Mouse (Mus musculus): ENCODE data around the gene Oasl2.
"Not testable (repeated sequence)": the region's sequence is repeated elsewhere in the genome, so short reads cannot be mapped to it uniquely, and the experiment has no call there.

Gene Oasl2

DNA sequence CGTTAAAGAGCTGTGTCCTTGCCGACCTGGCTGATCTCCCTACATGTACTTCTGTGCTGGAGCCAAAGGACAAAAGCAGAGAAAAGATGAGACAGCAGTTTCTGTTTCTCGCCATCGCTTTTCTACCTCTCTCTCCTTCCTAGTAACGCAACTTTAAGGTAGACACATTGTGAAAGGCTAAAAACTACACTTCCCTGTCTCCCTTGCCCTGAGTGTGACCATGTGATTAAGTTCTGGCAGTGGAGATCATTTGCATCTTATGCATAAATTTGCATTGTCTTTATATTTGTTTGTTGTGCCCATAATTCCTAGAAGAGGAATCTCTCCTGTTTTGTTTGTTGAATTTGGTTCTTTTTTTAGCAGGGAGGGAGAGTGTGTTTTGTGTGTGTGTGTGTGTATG, 19.1 kb downstream of the Oasl2 start:
- DNase-seq (ENCODE audit: low spot score) = no peak

DNA sequence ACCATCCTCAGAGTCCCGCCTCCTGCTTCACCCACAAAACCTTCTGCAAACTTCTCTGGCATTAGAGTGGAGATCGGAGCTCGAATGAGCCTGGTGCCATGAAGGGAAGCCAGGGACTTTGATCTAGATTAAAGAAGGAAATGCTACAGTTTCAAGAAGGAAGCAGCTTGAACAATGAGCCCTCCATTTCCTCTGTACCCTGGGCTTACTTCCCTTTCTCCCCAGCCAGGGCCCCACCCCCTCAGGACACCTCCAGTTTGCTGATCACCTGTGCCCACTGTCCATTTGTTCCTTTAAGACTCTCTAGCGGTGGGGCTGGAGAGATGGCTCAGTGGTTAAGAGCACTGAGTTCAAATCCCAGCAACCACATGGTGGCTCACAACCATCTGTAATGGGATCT, 20.0 kb downstream of the Oasl2 start:
- DNase-seq (ENCODE audit: low spot score) = no peak

DNA sequence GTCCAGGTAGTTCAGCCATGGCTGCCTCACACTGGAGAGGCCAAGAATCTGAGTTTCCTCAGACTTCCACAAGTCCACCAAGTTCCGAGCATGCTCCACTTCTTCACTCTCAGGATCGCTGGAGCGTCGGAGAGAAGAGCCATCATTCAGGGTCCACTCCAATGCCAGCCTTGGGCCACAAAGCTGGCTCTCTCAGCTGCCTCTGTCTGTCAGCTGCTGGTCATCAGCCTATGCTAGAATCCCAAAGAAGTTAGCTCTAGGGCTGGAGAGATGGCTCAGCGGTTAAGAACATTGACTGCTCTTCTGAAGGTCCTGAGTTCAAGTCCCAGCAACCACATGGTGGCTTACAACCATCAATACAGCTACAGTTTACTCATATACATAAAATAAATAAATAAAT, 20.6 kb downstream of the Oasl2 start:
- DNase-seq (ENCODE audit: low spot score) = not testable (repeated sequence)

DNA sequence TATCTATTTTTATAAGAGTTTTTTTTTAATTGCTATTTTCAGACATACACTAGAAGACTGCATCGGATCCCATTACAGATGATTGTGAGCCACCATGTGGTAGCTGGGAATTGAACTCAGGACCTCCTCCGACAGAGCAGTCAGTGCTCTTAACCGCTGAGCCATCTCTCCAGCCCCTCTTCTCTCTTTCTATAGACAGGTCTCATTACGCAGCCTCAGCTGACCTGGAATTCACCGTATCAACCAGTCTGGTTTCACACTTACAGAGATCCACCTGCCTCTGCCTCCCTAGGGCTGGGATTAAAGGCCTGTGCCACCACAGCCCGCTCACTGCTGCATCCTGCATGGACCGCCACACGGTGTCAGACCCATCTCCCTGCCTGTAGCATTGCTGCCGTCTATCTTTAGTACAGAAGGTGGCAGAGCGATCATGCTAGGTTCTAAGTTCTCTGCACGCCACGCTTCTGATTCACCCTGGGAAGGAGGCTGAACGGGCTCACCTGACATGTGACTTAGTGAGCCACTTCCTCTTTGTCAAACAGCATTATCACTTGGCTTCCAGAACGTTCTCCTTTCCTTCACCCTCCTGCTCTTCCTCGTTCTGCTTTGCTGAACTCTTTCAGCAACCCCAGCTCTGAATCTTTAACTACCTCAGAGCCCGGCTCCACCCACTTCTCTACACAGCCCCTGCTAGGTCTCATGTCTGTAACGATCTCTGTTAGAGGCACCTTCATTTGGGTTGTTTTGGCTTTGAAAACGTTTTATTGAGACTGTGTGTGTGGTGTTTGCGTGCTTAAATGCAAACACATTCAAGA, 25.0 kb downstream of the Oasl2 start:
- DNase-seq (ENCODE audit: low spot score) = no peak

DNA sequence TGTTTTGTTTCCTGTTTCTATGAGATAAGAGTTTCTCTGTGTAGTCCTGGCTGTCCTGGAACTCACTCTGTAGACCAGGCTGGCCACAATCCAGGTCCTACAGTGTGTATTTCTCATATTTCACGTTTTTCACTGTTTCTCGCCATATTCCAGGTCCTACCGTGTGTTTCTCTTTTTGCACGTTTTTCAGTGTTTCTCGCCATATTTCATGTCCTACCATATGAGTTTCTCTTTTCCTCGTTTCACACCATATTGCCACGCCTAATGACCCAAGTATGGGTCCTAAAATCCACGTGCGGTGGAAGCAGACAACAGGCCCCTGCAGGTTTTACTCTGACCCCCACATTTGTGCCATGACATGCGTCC, 25.6 kb downstream of the Oasl2 start:
- DNase-seq (ENCODE audit: low spot score) = no peak

DNA sequence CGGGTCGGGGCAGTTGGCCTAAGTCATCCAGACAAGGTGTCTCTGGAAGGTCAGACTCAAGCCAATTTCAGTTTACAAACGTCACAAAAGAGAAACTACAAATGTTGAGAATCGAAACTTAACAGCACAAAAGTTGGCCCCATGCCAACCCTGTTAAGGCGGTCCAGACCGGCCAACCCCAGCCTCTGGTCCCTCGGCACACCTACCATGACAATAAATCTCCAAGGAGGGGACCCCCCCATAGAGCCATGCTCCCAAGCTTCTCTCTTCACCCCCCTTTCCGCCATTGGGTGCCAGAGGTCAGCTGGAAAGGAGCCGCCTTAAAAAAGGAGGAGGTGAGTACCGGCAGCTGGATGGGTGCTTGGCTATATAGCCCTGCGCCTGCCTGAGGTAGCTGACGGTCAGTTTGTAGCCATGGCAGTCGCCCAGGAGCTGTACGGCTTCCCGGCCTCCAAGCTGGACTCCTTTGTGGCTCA, 26.3 kb downstream of the Oasl2 start, which contains the start of gene Oasl1:
Gene Oasl1, plus strand, starts transcription at position 243 of the 476 bp plus-strand sequence.
- DNase-seq (ENCODE audit: low spot score) = no peak

DNA sequence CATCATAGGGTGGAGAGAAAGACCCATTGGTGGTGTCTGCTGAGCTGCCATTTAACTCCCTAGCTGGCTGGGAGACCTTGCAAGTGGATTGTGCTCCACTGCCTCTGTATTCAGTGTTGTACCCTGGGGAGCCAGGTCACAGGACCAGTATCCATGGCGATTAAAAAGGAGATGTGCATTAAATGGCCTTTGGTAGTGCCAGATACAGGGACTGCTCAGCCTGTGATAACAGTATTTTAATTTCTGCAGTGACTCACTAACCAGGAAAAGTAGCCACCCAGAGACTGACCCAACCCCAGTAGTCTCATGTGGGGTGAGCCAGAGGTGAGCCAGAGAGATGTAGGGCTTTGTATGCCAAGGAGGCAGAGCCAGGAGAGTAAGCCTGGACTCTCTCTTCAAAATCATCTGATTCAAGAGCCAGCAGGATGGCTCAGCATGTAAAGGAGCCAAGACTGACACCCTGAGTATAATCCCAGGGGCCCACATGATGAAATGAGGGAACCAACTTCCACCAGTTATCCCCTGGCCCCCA, 29.5 kb downstream of the Oasl2 start:
- no peak for DNase-seq (ENCODE audit: low spot score)

DNA sequence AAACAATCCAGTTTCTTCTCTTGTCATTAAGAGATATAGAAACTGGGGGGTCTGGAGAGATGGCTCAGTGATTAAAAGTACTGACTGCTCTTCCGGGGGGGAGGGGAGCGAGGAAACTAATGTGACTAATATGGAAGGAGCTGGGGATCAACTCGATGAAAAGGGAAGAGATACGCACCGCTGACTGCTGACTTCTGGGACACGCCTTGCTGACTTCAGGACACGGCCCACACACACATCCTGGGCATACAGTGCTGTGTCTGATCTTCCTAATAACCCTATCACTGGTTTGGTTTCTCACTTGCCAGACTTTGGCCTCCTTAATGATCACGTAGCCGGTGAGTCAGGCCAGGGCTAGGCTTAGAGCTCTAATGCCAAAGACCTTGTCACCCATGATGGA, 30.0 kb downstream of the Oasl2 start:
- DNase-seq (ENCODE audit: low spot score) = no peak

DNA sequence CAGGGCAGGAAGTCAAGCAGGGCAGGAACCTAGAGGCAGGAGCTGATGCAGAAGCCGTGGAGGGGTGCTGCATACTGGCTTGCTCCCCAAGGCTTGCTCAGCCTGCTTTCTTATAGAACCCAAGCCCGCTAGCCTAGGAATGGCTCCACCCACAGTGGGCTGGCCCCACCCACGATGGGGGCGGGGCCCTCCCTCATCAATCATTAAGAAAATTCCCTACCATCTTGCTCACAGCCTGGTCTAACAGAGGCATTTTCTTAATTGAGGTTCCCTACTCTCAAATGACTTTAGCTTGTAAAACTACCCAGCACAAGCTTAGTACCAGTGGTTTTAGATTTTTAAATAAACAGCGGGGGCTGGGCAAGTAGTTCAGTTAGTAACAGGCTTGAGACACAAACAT, 34.9 kb downstream of the Oasl2 start:
- DNase-seq (ENCODE audit: low spot score) = no peak

DNA sequence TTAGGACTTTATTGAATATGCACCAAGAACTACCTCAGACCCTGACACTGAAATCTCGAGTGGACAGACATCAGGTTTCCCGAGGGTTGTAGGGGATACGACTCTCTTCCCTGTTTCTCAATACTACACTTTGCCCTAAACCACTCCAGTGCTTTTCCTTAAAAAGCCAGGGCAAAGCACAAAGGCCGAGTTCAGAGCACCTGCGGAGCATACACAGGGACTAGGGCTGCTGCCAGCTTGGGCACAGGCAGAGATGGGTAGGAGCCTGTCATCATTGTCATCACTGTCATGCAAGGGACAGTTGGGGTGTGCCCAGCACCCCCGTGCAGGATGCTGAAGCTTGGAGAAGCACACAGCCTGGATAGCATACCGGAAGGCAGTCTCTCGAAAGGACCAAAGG, 36.5 kb downstream of the Oasl2 start:
- no peak for DNase-seq (ENCODE audit: low spot score)

DNA sequence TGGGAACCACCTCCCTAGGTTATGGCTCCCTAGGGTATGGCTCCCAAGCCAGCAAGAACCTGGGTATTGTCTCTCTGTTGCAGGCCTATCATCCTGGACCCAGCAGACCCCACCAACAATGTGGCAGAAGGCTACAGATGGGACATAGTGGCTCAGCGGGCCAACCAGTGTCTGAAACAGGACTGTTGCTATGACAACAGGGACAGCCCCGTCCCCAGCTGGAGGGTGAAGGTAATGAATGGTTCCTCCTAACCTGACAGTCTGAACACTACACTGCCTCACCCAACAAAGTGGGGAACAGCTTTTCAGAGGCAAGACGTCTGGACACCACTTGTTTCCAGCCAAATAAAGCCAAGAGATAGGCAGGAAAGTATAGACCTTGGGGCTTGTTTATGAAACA, 39.1 kb downstream of the Oasl2 start:
- DNase-seq (ENCODE audit: low spot score) = no peak

DNA sequence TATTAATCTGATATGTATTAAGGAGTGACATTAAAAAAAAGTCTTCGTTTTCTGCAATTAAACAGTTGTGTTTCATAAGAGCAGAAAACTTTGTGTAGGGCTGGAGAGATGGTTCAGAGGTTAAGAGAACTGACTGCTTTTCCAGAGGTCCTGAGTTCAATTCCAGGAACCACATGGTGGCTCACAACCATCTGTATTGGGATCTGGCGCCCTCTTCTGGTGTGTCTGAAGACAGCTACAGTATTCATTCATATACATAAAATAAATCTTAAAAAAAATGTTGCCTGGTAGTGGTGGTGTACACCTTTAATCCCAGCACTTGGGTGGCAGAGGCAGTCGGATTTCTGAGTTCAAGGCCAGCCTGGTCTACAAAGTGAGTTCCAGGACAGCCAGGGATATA, 44.4 kb downstream of the Oasl2 start:
- not testable (repeated sequence) for DNase-seq (ENCODE audit: low spot score)

DNA sequence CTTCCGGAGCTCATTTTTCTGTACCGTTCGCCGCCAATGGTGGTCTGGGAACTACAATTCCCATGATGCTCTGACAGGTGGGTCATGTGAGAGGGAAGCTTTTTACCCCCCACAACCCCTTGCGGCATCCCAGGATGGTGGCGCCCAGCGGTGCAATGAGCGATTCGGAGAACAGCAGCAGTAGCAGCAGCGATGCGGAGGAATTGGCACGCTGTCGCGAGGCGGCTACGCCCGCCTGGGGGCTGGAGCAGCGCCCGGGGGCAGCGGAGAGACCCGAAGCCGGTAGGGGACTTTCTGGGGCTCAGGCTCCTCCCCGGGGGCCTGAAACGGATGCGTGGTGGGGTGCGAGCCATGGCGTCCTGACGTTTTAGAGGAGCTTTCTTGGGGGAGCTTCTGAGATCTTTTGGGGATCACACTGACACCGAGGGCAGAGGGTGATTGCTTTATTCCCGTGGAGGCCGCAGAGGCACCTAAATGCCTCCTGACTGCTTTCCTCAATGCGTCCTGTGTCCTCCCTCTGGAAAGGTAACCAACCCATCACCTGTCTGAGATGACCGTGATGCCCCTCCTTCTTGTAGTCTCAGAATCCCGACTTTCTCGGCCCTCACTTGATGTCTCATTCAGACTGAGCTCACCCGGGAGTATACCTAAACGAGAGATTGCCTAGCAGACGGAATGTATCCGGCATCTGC, 45.5 kb downstream of the Oasl2 start, which contains the start of gene 2210016L21Rik:
Gene 2210016L21Rik, plus strand, starts transcription at position 85 of the 692 bp plus-strand sequence.
- DNase-seq (ENCODE audit: low spot score) = peak; percentile 78

DNA sequence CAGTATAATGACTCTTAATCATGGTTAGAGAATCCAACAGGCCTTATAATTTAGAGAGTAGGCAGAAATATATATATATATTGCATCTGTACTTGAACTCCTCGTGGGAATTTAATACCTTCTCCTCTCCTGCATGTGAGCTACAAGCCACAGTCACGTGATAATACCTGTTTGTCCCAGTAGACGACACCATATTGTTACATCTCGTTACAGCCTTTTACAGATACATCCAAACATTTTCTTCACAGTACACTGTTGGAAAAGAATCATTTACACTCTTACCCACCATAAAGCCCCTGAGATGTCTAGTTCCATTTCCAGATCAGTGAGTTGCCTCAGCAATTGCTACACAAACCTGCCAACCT, 46.0 kb downstream of the Oasl2 start:
- DNase-seq (ENCODE audit: low spot score) = no peak

DNA sequence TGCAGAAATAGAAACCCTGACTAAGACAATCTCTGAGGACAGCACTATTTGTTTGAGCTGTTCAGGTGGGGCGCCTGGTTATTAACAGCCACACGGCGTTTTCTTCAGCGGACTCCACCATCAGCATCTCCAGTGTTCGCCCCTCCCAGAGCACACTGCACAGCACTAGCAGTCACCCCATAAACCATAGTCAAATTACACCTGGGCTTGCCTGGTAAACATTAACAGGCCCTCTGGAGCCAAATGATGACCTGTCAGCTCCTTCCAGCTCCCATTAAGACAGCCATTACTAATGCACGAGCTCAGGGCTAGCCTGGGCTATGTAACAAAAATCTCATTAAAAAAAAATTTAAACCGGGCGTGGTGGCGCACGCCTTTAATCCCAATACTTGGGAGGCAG, 48.3 kb downstream of the Oasl2 start:
- DNase-seq (ENCODE audit: low spot score) = no peak

DNA sequence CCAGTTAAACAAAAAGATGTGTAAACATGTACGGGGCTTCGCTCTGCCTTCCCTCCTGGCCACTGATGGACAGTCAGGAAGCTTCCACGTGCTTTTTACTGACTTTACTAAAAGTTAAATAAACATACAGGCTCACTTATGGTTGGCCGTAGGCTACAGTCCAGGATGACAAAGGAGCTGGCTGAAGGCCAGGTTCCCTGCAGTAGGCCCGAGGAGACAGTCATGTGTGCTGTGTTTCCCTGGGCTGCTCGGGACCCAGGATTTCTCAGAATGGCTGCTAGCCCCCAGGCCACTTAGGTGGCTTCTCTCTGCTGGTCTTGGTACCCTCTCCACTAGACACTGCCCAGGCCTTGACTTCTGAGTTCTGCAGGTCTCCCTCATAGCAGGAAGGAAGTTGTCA, 52.2 kb downstream of the Oasl2 start:
- no peak for DNase-seq (ENCODE audit: low spot score)

DNA sequence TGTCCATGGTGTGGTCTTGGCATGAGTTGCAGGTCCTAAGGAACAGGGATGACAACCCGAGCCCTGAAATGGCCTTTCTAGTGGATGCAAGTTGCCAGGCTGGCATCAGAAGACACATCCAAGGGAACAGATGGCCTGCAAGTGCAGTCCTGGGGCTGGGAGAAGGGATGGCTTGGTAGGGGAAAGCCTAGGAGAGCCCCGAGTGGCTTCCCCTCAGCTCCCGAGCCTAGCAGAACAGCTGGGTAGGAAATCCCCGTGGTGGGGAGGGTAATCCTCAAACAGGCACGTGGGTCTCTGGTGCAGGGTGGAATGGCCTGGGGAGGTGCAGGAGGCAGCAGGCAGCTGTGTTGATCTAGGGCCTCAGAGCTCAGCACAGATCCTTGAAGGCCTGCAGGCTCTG, 52.6 kb downstream of the Oasl2 start:
- no peak for DNase-seq (ENCODE audit: low spot score)

DNA sequence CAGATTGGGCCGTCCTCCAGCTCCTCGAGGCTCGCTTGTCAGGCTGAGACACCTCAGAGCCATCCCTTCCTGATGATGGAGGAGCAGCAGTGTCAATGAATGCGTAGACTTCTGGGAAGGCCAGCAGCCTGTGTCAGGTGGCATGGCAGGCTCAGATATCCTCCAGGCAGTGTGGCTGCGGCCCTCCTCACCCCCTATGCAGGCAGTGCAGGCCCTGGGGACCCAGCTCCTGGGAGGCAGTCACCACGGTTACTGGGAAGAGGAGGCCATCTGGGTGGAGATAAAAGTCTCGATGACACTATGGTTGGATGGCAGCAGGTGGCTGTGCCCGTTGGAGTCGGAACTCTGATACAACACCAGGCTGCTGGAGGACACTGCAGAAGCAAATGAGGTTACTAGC, 53.1 kb downstream of the Oasl2 start:
- DNase-seq (ENCODE audit: low spot score) = no peak

DNA sequence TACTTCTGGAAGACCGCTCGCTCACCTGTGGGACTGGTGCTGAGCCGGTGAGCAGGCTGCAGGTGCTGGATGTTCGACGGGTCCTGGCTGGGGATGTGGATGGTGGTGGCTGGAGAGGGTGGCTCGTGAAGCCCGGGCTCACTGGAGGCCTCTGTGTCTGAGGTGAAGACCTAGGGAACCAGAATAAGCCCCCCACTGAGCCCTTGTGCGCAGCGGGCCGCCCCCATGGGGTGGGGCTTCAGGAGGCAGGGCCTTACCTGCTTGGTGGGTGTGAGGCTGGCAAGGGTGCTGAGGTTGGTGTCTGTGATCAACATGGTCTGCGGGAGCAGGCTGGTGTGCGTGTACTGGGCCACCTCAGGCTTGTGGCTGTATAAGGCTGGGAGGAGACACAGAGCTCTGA, 53.9 kb downstream of the Oasl2 start:
- no peak for DNase-seq (ENCODE audit: low spot score)

DNA sequence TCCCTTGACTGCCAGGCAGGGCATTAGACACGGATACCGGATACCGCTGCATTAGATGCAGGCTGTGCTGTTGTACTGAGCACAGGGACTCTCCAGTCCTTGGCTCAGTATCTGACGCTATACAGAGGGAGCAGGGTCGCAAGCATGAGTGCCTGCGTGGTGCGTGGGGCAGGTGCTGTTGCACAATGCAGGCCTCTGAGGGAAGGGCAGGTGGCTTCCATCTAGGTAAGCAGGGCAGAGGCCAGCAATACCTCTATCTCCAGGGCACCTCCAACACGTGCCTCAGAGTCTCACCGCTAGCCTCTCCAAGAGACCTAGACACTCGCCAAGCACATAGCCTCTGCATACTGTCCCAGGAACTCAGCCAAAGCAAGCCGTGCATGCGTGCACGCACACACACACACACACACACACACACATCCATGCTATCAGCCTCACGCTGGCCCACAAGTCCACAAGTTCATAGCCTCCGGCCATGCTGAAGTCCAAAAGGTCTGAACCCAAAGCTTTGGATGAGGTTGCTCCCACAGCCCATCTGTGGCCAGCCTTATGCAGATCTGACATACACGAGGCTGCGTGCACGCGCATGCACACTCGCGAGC, 54.6 kb downstream of the Oasl2 start:
- no peak for DNase-seq (ENCODE audit: low spot score)

DNA sequence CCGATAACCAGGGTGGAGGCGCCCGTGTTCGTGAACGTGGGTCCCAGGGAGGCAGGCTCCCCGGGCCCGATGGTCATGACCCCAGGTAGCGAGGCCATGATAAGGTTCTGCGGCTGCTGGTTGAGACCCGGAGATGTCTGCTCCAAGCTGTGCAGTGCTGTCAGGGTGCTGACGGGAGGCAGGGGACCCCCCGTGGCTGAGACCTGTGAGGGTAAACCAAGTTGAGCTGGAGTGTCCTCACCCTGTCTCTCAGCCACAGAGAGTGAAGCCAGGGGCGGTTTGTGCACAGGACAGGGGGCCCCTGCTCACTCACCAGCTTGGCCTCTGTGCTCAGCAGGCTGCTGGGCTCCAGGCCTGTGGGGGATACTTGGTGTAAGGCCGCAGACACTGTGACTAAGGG, 56.6 kb downstream of the Oasl2 start:
- no peak for DNase-seq (ENCODE audit: low spot score)

DNA sequence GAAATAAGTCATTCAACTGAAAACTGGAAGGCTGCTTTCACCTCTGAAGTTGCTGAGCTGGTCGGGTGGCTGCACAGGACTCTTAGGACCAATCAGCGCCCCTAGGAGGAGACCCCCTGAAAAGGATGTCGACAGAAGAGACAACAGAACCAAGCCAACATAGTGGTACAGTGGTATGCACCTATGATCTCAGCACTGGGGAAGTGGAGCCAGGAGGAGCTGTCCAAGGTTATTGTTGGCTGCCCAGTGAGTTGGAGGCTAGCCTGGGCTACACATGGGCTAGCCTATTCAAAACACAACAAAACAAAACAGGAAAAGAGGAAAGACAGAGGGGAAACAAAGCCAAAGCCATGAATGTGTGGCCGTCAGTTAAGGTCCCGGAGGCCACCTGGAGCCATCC, 61.3 kb downstream of the Oasl2 start:
- no peak for DNase-seq (ENCODE audit: low spot score)

Measured in layer of hippocampus, adult 9-10 months (tissue).